Mouse (Mus musculus) forebrain, embryonic 15.5 days (tissue): ENCODE results near the gene Borcs6. TPM values are rescaled to one million over a fixed set of nuclear protein-coding genes. Genes with fewer than 3 reads are reported as not detected.

Experiments
- ATAC-seq: fragments of 200-750 bp; cut with Nextera tagmentation; replicated peaks from 2 replicates; pipeline ENCODE4 v1.8.0; 2017; ENCODE audit warnings: mild to moderate bottlenecking, moderate TSS enrichment, moderate library complexity
- H3K27ac ChIP-seq: fragments of 300-500 bp; sonication (generic); replicated peaks from 2 replicates; pipeline ENCODE4 v1.5.1; 2015; ENCODE audit warnings: mild to moderate bottlenecking, inconsistent platforms
- H3K27me3 ChIP-seq: fragments of 300-500 bp; sonication (generic); 2 replicates; pipeline ENCODE4 v1.6.1; 2015; ENCODE audit warnings: inconsistent platforms
- H3K36me3 ChIP-seq: fragments of 300-500 bp; sonication (generic); 2 replicates; pipeline ENCODE4 v1.6.1; 2015; ENCODE audit warnings: mild to moderate bottlenecking, inconsistent platforms
- H3K4me1 ChIP-seq: fragments of 300-500 bp; sonication (generic); 2 replicates; pipeline ENCODE4 v1.6.1; 2015; ENCODE audit warnings: inconsistent platforms
- H3K4me2 ChIP-seq: fragments of 300-500 bp; sonication (generic); replicated peaks from 2 replicates; pipeline ENCODE4 v1.6.1; 2015; ENCODE audit warnings: mild to moderate bottlenecking, inconsistent platforms
- H3K4me3 ChIP-seq: fragments of 300-500 bp; sonication (generic); 2 replicates; pipeline ENCODE4 v1.5.1; 2015; ENCODE audit warnings: mild to moderate bottlenecking, inconsistent platforms
- H3K9ac ChIP-seq: fragments of 300-500 bp; sonication (generic); replicated peaks from 2 replicates; pipeline ENCODE4 v1.6.1; 2015; ENCODE audit warnings: mild to moderate bottlenecking, inconsistent platforms
- H3K9me3 ChIP-seq: fragments of 300-500 bp; sonication (generic); 2 replicates; pipeline ENCODE4 v1.6.1; 2016; ENCODE audit warnings: inconsistent platforms
- WGBS: fragments of 180-500 bp; shearing (Covaris S2); methylation state at CpG from one replicate; pipeline ENCODE4 v1.1.7; 2015; ENCODE audit warnings: mixed read lengths; 5-methylcytosine and 5-hydroxymethylcytosine counted together
- polyA plus RNA-seq: library from polyadenylated mRNA; unstranded; fragments of >200 nt; fragmentation: Nextera tagmentation; extraction: Ambion mirVana; gene quantifications from 2 replicates; pipeline ENCODE4 v1.2.1, GENCODE M21; 2015

The Borcs6 gene
- polyA plus RNA-seq, 1 experiment from 2014 or later = 15.4 TPM

DNA sequence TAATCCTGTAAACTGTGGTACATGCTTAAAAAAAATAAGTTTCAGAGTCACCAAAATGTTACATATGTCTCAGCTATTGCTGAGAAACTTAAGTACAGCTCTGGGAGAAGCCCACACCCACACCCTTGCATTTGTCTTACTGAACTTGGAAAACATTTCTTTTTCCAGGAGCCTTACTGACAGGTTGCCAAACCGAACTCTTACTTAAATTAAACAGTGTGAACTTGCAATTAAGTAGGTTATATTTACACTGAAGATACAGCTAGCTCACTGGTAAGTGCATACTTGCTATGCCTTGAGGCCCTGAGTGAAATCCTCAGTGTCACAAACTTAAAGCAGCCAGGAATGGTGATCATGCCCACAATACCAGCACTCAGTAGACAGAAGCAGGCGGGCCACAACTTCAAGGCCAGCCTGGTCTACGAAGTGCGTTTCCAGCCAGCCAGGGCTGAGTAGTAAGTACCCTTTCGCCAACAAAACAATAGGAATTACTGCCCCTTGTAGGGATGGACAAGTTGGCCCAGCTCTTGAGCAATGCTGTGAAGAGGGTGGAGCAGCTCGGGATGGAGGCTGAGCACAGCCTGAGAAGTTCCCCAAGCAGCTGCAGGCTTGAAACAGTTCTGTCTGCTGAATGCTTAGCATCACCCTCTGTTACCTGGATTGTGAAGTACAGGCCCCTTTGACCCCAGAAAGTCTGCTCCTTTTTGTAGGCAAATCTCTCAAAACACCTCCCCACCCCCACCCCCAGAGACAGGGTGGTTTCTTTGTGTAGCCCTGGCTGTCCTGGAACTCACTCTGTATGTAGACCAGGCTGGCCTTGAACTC lies 14.6 kb downstream of the Borcs6 start:
- ATAC-seq = no peak
- Histone ChIP-seq H3K9me3 (no peaks in the 10 kb centered on the region), H3K9ac (peak overlapping the region; percentile 62; the same call in 1 of the 2 replicates), H3K36me3 (no peaks in the 10 kb centered on the region), H3K4me1 (peaks cover 34% of the 10 kb centered on the region), H3K4me2 (no peak overlapping the region), H3K27me3 (no peaks in the 10 kb centered on the region), H3K27ac (peak overlapping the region; percentile 97), H3K4me3 (peak overlapping the region; percentile 40; the same call in 1 of the 2 replicates)
- 33% methylated on average over 6 of the region's 6 CpGs for WGBS

DNA sequence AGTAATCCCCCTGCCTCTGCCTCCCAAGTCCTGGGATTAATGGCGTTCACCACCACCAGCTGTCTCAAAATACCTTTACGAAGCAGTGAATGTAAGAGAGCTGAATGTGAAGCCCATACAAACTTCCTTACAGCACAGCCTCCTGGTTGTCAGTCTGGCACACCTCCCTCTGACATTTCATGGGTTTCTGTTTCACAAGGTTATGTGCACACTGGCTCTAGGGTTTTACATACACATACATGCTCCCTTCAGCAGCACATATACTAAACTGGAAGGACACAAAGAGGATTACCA lies 15.2 kb downstream of the Borcs6 start:
- H3K36me3 ChIP-seq = no peaks in the 10 kb centered on the region
- no peak overlapping the region for H3K4me2 ChIP-seq
- no peaks in the 10 kb centered on the region for H3K27me3 ChIP-seq
- no peak overlapping the region for H3K4me3 ChIP-seq
- 41% methylated on average over 2 of the region's 2 CpGs for WGBS
- peak overlapping the region; percentile 97; the same call in 1 of the 2 replicates for H3K27ac ChIP-seq
- ATAC-seq = no peak
- no peak overlapping the region for H3K9ac ChIP-seq
- H3K9me3 ChIP-seq = no peaks in the 10 kb centered on the region
- peaks cover 33% of the 10 kb centered on the region for H3K4me1 ChIP-seq

DNA sequence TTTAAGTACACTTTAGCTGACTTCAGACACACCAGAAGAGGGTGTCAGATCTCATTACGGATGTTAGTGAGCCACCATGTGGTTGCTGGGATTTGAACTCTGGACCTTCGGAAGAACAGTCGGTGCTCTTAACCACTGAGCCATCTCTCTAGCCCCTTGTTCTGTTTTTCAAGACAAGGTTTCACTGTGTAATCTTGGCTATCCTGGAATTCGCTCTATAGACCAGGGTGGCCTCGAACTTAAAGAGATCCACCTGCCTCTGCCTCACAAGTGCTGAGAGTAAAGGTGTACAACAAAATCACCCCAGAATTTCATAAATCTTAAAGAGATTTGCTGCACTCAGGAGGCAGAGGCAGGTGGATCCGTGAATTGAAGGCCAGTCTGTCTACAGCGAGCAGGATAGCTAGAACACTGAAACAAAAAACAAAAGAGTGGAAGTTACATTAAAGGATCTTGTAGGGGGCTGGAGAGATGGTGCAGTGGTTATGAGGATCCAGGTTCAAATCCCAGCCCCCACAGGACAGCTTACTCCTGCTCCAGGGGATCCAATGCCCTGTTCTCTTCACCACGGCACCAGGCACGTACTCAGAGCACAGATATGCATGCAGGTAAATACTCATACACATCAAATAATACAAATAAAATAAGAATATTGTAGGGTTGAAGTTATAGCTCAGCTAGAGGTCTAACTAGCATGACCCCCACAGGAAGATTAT lies 16.4 kb downstream of the Borcs6 start:
- H3K27ac ChIP-seq = no peak overlapping the region
- 39% methylated on average over 9 of the region's 9 CpGs for WGBS

DNA sequence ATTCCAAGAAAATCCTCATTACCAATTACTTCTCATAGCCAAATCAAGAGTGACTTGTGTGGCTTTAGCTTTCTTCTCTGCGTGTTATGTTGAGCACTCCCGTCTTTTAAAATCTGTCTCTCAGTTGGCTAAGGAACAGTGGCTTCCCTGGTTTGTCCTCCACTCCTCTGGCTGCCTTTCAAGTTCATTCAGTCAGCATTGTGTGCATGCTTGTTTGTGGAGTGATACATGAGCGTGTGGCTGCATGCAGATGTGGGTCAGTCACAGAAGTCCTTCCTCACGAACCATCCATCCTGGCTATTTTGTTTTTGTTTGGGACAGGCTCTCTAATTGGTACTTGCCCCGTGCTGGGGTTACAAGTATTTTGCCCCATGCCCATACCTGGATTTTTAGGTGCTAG lies 17.1 kb downstream of the Borcs6 start:
- ATAC-seq = no peak
- Histone ChIP-seq H3K4me3 (no peak overlapping the region), H3K27me3 (no peaks in the 10 kb centered on the region), H3K9me3 (no peaks in the 10 kb centered on the region), H3K9ac (no peak overlapping the region), H3K4me2 (no peak overlapping the region), H3K27ac (no peak overlapping the region), H3K4me1 (peaks cover 23% of the 10 kb centered on the region), H3K36me3 (no peaks in the 10 kb centered on the region)
- WGBS = 55% methylated on average over 5 of the region's 5 CpGs

More for the DNA sequence above, 16.4 kb downstream of the Borcs6 start:
- Histone ChIP-seq H3K4me2 (no peak overlapping the region), H3K9me3 (no peaks in the 10 kb centered on the region), H3K9ac (no peak overlapping the region), H3K4me1 (peaks cover 29% of the 10 kb centered on the region), H3K4me3 (no peak overlapping the region), H3K36me3 (no peaks in the 10 kb centered on the region), H3K27me3 (no peaks in the 10 kb centered on the region)
- no peak for ATAC-seq

DNA sequence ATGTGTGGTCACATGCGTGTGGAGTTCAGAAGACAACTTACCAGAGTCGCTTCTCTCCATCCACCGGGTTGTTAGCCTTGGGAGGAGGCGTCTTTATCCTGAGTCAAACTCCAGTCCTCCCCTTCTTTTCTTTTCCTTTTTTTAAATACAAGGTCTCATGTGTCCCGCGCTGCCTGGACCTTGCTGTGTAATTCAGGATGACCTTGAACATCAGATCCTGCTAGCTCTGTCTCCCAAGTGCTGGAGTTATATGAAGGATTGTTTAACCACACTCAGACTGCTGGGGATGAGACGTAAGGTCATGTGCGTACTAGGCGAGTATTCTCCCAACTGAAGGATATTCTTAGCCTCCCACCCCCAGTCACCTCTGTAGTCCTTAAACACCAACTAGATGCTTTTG lies 17.8 kb downstream of the Borcs6 start:
- H3K4me3 ChIP-seq = no peak overlapping the region
- H3K9ac ChIP-seq = no peak overlapping the region
- no peaks in the 10 kb centered on the region for H3K36me3 ChIP-seq
- H3K27me3 ChIP-seq = no peaks in the 10 kb centered on the region
- no peak for ATAC-seq
- H3K27ac ChIP-seq = no peak overlapping the region
- H3K4me1 ChIP-seq = peaks cover 16% of the 10 kb centered on the region
- H3K9me3 ChIP-seq = no peaks in the 10 kb centered on the region
- WGBS = 86% methylated on average over 9 of the region's 9 CpGs
- no peak overlapping the region for H3K4me2 ChIP-seq

DNA sequence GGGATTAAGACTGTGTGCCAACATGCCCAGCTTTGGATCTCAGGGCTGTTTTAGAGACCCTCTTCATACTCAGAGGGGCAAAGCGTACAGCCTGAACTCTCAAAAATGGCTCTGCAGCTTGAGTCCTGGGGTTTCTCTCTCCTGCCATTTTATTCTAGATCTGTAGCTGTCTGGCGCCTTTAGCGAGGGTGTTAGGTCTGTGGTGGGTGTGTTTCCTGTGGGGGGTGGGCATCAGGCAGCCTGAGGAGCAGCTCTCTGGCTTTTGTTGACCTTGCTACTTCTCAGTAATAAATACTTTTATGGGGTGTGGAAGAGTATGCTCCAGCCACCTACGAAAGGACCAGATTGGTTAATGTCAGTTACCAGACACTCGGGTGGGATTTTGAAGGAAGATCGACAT lies 18.5 kb downstream of the Borcs6 start:
- no peak for ATAC-seq
- no peak overlapping the region for H3K27ac ChIP-seq
- WGBS = 89% methylated on average over 6 of the region's 6 CpGs
- H3K36me3 ChIP-seq = no peaks in the 10 kb centered on the region
- H3K9me3 ChIP-seq = no peaks in the 10 kb centered on the region
- no peaks in the 10 kb centered on the region for H3K27me3 ChIP-seq
- H3K9ac ChIP-seq = no peak overlapping the region
- peaks cover 11% of the 10 kb centered on the region for H3K4me1 ChIP-seq
- no peak overlapping the region for H3K4me3 ChIP-seq
- no peak overlapping the region for H3K4me2 ChIP-seq

DNA sequence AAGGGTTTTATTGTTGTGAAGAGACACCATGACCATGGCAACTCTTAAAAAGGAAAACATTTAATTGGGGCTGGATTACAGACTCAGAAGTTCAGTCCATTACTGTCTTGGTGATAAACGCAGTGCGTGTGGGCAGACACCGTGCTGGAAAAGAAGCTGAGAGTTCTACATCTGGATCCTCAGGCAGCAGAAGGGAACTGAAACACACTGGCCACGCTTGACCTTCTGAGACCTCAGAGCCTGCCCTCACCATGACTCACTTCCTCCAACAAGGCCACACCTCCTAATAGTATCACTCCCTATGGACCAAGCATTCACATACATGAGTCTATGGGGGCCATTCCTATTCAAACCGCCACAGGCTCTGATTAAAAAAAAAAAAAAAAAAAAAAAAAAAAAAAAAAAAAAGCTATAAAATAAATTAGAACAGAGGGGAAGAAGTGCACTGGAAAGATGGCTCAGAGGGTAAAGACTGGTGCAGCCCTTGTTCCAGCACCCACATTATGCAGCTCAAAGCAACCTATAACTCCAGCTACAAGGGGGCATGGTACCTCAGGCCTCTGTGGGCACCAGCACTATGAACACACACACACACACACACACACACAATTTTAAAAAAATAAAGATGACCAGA lies 19.4 kb downstream of the Borcs6 start:
- no peak overlapping the region for H3K9ac ChIP-seq
- peaks cover 5% of the 10 kb centered on the region for H3K4me1 ChIP-seq
- no peak overlapping the region for H3K4me3 ChIP-seq
- no peaks in the 10 kb centered on the region for H3K9me3 ChIP-seq
- H3K36me3 ChIP-seq = no peaks in the 10 kb centered on the region
- 78% methylated on average over 5 of the region's 5 CpGs for WGBS
- ATAC-seq = no peak
- no peak overlapping the region for H3K4me2 ChIP-seq
- no peaks in the 10 kb centered on the region for H3K27me3 ChIP-seq
- H3K27ac ChIP-seq = no peak overlapping the region

DNA sequence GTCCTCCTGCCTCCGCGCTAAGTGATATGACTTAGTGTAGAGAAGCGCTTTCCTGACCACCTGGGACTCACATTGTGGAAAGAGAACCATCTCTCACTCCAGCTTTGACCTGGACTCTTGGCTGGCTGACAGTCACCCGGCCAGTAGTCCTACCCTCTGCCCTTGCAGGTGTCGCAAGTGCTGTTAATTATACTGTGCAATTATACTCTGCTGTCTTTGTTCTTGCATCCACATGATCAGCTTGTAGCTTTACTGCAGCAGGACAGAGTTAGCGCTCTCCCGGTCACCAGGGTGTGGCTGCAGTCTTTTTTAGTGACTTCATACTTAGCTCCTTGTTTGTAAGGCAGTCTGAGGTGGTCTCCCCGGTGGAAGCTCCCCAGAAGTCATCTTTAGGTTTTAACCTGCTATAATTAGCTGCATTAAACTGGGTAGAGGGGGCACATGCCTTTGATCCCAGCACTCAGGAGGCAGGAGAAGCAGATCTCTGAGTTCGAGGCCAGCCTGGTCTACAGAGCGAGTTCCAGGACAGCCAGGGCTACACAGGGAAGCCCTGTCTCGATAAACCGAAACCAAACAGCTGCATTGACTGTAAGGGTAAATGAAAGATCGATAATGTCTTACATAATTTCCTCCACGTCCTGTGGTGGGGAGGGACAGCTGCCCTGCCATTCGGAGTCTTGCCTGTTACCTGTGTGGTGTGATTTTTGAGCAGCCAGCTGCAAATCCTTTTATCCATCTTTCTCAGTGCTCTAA lies 20.8 kb downstream of the Borcs6 start:
- WGBS = 82% methylated on average over 15 of the region's 15 CpGs
- no peaks in the 10 kb centered on the region for H3K27me3 ChIP-seq

DNA sequence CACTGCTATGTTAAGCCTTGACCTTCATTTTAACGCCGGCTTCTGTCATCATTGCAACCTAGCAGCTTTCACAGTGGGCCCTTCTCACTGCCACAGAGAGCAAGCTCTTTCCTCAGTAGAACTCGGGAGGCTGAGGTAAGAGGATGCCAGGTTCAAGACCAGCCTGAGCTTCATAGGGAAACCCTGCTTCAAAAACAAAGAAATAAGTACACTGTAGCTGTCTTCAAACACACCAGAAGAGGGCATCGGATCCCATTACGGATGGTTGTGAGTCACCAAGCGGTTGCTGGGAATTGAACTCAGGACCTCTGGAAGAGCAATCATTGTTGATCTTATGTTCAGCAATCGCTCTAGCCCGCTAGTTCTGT lies 21.3 kb downstream of the Borcs6 start:
- H3K9ac ChIP-seq = no peak overlapping the region
- no peaks in the 10 kb centered on the region for H3K27me3 ChIP-seq
- no peak overlapping the region for H3K4me3 ChIP-seq
- H3K36me3 ChIP-seq = no peaks in the 10 kb centered on the region
- no peak for ATAC-seq
- no peak overlapping the region for H3K27ac ChIP-seq
- no peaks in the 10 kb centered on the region for H3K4me1 ChIP-seq
- no peaks in the 10 kb centered on the region for H3K9me3 ChIP-seq
- no peak overlapping the region for H3K4me2 ChIP-seq
- 87% methylated on average over 8 of the region's 8 CpGs for WGBS

More for the DNA sequence above, 20.8 kb downstream of the Borcs6 start:
- Histone ChIP-seq H3K4me3 (no peak overlapping the region), H3K4me2 (no peak overlapping the region), H3K9me3 (no peaks in the 10 kb centered on the region), H3K9ac (no peak overlapping the region), H3K4me1 (no peaks in the 10 kb centered on the region), H3K36me3 (no peaks in the 10 kb centered on the region), H3K27ac (no peak overlapping the region)
- ATAC-seq = no peak

DNA sequence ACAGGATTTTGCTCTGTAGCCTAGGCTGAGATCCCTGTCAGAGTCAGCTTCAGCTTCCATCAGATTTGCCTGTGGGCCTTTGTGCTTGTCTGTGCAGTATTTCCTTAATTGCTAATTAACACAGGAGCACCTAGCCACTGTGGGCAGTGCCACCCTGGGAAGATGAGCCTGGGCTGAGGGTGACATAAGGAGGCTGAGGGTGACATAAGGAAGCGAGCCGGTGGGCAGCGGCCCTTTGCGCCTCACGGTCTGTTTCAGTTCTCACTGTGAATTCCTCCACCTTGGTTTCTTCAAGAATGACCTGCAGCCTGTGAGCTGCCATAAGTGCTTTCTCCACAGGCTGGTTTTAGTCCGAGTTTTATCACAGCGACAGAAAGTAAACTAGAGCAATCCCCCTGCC lies 22.1 kb downstream of the Borcs6 start:
- Histone ChIP-seq H3K27me3 (no peaks in the 10 kb centered on the region), H3K4me3 (no peak overlapping the region), H3K27ac (no peak overlapping the region), H3K9me3 (no peaks in the 10 kb centered on the region), H3K4me1 (no peaks in the 10 kb centered on the region), H3K9ac (no peak overlapping the region), H3K4me2 (no peak overlapping the region), H3K36me3 (no peaks in the 10 kb centered on the region)
- WGBS = 86% methylated on average over 7 of the region's 7 CpGs
- ATAC-seq = no peak

DNA sequence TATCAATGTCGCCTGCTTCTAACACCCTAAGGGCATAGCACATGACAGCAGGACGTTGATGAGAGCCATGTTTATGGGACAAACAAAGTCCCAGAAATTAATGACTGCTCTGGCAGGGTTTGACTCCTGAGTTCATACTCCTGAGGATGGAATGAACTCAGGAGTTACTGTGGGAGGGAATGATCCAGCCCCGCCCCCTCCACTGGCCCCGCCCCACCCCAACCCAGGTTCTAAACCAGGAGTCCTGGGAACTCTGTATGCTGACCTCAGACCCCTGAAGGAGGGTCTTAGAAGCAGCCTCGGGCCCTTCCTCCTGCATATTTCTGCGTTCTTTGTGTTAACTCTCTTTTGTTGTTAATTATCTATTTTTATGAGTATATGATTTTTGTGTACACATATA lies 26.1 kb downstream of the Borcs6 start:
- 64% methylated on average over 6 of the region's 6 CpGs for WGBS

DNA sequence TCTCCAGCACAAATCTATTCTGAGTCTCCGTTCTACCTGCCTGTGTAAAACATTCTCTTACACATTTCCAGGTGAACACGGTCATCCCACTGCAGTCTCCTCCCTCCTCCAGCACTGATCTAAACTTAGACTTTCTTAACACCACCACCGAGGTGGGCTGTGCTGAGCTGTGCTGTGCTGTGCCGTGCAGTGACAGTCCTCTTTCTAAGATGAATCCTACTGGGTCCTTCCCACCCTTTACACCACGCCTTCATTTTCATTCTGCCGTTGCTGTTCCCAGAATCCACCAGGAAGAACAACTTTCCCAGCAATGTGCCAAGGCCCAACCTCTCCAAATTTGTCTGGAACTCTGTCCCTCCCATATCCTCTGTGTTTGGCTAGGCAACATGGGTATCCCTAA lies 26.9 kb downstream of the Borcs6 start:
- 68% methylated on average over 6 of the region's 6 CpGs for WGBS
- ATAC-seq = no peak
- Histone ChIP-seq H3K27ac (no peak overlapping the region), H3K9me3 (no peaks in the 10 kb centered on the region), H3K4me3 (no peak overlapping the region), H3K9ac (no peak overlapping the region), H3K4me2 (no peak overlapping the region), H3K36me3 (peaks cover 2% of the 10 kb centered on the region; the same call in 1 of the 2 replicates), H3K4me1 (peaks cover 27% of the 10 kb centered on the region), H3K27me3 (no peaks in the 10 kb centered on the region)

More for the DNA sequence above, 26.1 kb downstream of the Borcs6 start:
- Histone ChIP-seq H3K4me1 (peaks cover 20% of the 10 kb centered on the region), H3K9me3 (no peaks in the 10 kb centered on the region), H3K36me3 (no peaks in the 10 kb centered on the region), H3K4me2 (no peak overlapping the region), H3K9ac (no peak overlapping the region), H3K27ac (no peak overlapping the region), H3K4me3 (no peak overlapping the region), H3K27me3 (no peaks in the 10 kb centered on the region)
- no peak for ATAC-seq
